Mouse (Mus musculus) cortical plate, adult 2 months (tissue): ENCODE measurements around the gene Fkbp8. TPM values are rescaled to one million over a fixed set of nuclear protein-coding genes. Genes with fewer than 3 reads are reported as not detected.
A peak's percentile ranks its signal among the peaks of the same experiment; 100 is the strongest.

Source experiments
- H3K27ac ChIP-seq: fragments of 200-500 bp; 2 replicates; pipeline ENCODE4 v1.5.1; 2012; ENCODE audit warnings: low read length, control low read depth, inconsistent platforms; ENCODE audit not compliant: insufficient read depth
- H3K4me1 ChIP-seq: fragments of 200-500 bp; 2 replicates; pipeline ENCODE4 v1.6.1; 2011; ENCODE audit warnings: low read length; ENCODE audit not compliant: control insufficient read depth, insufficient read depth
- H3K4me3 ChIP-seq: fragments of 200-500 bp; 2 replicates; pipeline ENCODE4 v1.5.1; 2011; ENCODE audit warnings: mild to moderate bottlenecking, low read length, control low read depth; ENCODE audit not compliant: insufficient read depth
- CTCF ChIP-seq: fragments of 200-500 bp; IDR thresholded peaks from 2 replicates; pipeline ENCODE4 v1.5.1; 2011; ENCODE audit warnings: mild to moderate bottlenecking, control low read depth, low read length; ENCODE audit not compliant: insufficient read depth; ENCODE audit errors: extremely low read depth
- POLR2A ChIP-seq: fragments of 200-500 bp; IDR thresholded peaks from 2 replicates; pipeline ENCODE4 v1.6.1; 2011; ENCODE audit warnings: mild to moderate bottlenecking, low read length, control low read depth; ENCODE audit not compliant: insufficient read depth; ENCODE audit errors: extremely low read depth
- polyA plus RNA-seq: library from polyadenylated mRNA; depleted of rRNA; stranded (reverse); fragments of >200 nt; gene quantifications from 2 replicates; pipeline ENCODE4 v1.2.3, GENCODE M21; 2012

The Fkbp8 gene
- polyA plus RNA-seq, 1 experiment: 592 TPM

DNA sequence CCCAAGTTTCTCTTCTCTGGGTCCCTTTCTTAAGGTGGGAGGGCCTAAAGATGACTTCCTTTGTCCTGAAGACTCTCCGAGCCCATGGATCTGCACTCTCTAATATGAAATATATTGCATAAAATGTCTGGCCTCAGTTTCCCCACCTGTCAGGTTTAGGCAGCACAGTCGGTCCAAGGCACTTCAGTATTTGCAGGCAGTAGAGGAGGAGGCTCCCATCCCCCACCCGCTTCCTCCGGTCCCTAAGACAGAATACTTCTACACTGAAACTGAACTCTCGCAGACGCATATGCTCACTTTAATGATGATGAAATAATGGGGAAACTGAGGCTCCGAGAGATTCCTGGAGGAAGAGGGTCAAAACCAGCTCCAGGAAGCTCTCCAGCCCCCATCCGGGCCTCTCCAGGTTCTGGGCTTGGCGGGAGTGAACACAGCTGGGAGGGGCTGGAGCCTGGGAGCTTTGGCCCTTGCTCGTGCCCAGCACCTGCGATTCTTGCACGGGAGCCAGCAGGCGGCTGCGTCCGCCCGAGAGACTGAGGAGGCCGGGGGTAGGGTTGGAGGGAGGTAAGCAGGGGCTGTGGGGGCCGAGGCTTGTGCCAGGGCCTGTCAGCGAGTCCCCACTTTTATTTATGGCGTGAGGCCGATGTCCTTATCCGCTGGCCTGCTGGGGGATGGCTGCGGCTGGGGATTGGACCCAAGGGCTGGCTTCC is 25.5 kb upstream of the Fkbp8 start:
- Histone ChIP-seq H3K4me1 (no peaks in the 10 kb centered on the region; the same call in 1 of the 2 replicates), H3K4me3 (no peak overlapping the region), H3K27ac (no peak overlapping the region)
- TF ChIP-seq CTCF: no peak
- TF ChIP-seq POLR2A: no peak

DNA sequence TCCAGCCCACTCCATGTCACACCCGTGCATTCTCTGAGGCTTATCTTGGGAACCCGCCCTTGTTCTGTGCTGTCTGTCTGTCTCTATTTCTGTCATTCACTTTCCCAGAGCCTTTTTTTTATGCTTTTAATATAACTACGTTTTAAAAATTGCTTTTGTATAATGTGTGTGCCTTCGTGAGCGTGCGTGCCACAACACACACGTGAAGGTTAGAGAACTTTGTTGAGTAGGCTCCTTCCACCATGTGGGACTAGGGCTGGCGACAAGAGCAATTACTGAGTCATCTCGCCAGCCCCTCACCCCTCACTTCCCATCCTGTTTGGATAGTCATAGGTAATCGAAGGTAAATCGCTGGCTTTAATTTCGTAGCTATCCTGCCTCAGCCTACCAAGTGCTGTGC is 25.0 kb upstream of the Fkbp8 start:
- TF ChIP-seq CTCF: no peak
- Histone ChIP-seq H3K27ac (no peak overlapping the region), H3K4me3 (no peak overlapping the region), H3K4me1 (no peaks in the 10 kb centered on the region; the same call in 1 of the 2 replicates)

DNA sequence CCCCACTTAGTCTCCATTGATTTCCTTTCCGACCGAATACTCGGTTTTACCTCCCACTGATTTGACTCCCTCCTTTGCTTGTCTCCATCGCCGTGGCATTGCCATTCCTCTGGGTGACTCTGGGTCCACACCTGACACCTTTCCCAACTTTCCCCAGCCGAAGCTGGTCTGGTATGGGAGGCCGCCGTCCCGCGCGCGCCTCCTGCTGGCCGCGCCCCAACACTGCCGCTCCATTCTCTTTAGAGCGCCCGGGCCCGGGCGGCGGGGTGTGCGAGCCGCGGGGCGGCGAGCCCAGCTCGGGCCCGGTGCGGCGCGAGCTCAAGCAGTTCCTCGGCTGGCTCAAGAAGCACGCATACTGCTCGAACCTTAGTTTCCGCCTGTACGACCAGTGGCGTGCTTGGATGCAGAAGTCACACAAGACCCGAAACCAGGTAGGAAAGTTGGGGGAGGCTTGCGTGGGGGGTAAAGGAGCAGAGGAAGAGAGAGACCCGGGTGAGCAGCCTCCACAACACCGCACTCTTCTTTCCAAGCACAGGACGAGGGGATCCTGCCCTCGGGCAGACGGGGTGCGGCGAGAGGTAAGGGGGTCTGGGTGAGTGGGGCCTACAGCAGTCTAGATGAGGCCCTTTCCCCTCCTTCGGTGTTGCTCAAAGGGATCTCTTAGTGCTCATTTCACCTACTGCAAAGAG is 24.3 kb upstream of the Fkbp8 start:
- Histone ChIP-seq H3K4me1 (no peaks in the 10 kb centered on the region; the same call in 1 of the 2 replicates), H3K27ac (no peak overlapping the region)
- TF ChIP-seq CTCF (peak; percentile 41; the same call in 1 of the 2 replicates), POLR2A (no peak)

DNA sequence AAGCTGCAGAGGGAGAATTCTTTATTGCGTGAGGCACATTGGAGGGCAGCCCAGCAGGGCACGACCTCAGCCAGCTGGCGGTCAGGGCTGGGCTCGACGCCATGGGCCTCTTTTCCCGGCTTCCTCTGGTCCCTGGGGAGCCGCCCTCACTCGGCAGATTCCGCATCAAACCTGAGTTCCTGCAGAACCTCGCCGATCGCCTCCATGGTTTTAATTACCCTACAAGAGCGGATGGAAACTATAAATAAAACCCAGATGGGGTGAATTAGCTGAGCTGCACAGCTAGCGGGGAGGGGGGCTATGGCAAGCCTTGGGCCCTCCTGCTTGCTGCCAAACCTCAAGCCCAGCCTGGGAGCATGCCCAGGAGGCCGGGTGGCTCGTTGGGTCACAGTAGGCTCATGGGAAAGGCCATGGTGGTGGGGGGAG is 23.2 kb upstream of the Fkbp8 start:
- TF ChIP-seq CTCF: no peak
- no peak for TF ChIP-seq POLR2A
- no peak overlapping the region for H3K4me3 ChIP-seq
- peaks cover 6% of the 10 kb centered on the region for H3K4me1 ChIP-seq
- no peak overlapping the region for H3K27ac ChIP-seq

More for the DNA sequence above, 24.3 kb upstream of the Fkbp8 start:
- no peak overlapping the region for H3K4me3 ChIP-seq

GRCm38 (mm10) chr8:70504851-70505250 is 22.7 kb upstream of the Fkbp8 start:
- TF ChIP-seq CTCF (peak; percentile 77), POLR2A (no peak)

DNA sequence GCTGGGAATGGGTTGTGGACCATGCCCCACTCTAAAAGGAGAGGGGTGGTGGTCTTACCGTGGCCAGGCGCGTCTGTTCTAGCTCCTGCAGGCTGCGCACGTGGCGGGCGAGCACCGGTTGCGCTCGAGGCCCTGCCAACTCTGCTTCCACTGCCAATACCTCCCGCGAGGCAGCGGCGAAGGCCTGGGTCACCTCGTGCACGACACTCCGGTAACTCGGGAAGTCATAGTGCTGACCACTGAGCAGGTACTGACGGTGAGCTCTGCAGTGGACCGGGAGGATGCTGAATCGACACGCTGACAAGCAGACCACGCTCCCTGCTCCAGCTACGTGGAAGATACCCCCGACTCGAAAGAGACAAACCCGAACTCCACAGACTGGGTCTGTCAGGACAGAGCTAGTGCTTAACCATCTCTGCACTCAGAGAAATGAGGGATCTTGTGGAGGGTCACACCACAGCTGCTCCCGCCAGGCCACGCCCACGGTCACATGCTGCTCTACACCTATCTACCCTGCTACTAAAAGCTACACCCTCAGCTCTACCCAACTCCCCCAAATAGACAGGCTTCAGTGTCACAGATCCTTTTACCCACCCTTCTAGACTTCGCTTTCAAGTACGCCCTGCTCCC is 21.7 kb upstream of the Fkbp8 start:
- Histone ChIP-seq H3K4me1 (peaks cover 6% of the 10 kb centered on the region), H3K4me3 (peak overlapping the region; percentile 78), H3K27ac (no peak overlapping the region)
- TF ChIP-seq POLR2A: no peak
- no peak for TF ChIP-seq CTCF

More at GRCm38 (mm10) chr8:70504851-70505250, 22.7 kb upstream of the Fkbp8 start:
- Histone ChIP-seq H3K27ac (no peak overlapping the region), H3K4me1 (peaks cover 6% of the 10 kb centered on the region), H3K4me3 (no peak overlapping the region)

DNA sequence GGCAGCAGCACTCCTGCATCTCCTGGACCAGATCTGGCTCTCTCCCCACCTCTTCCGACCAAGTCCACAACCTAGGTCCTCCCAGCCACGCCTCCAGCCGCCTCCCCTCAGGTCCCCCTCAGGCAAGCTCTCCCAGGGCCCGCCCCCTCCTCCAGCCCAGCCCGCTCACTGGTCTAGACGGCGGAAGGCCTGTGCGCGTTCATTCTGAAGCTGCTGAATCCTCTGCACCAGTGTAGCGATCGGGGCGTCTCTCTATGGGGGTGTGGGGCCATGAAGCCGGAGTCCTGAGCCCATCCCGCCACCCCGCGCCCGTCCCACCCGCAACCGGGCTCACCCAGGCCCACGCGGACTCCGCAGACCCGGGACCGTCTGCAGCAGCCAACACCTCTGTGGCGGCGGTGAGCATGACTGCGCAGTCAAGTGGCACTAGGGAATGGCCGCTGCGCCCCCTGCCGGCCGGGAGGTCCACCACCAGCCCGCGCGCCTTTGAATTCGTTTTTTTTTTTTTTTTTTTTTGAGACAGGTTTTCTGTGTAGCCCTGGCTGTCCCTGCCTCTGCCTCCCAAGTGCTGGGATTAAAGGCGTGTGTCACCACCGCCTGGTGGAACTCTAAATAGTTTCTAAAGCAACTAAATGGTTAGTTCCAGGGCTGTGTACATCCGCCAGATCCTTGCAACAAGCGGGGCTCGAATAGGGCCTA is 21.0 kb upstream of the Fkbp8 start, which contains the start of gene Rex1bd:
Rex1bd (minus strand) TSS at position 425 of the 699 bp plus-strand sequence.
- peak within 1 kb of the TSS; percentile 78 for H3K4me3 ChIP-seq
- peaks cover 6% of the 10 kb centered on the region for H3K4me1 ChIP-seq
- TF ChIP-seq POLR2A (peak; percentile 43), CTCF (peak; percentile 53)
- no peak within 1 kb of the TSS for H3K27ac ChIP-seq

- TF ChIP-seq CTCF: no peak
- no peak for TF ChIP-seq POLR2A
- H3K27ac ChIP-seq: no peak overlapping the region
- H3K4me1 ChIP-seq: peaks cover 6% of the 10 kb centered on the region
- H3K4me3 ChIP-seq: no peak overlapping the region; the same call in 1 of the 2 replicates
These were observed 20.5 kb upstream of the Fkbp8 start for GRCm38 (mm10) chr8:70507027-70507393.

DNA sequence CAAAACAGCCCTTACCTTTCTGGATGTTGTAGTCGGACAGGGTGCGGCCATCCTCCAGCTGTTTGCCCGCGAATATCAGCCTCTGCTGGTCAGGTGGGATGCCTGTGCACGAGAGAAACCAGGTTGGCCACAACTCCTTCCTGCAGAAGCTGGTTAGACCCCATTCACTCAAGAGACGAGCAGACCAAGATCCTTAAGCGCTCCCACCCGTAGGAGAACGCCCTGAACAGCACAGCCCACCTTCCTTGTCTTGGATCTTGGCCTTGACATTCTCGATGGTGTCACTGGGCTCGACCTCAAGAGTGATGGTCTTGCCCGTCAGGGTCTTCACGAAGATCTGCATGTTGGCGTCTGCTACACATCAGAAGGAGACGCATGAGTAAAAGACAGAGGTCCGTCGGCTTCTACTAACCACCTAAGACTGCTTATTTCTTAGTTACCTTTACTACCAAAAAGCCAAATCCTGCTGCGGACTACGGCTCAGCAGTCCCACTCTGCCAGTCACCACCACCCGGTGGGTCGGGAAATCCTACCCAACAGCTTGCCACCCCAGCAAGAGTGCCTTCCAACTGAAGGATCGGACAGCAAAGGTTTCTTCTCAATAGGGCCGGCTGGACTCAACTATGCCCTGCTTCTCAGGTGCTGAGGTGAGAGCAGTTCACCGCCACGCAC is 18.1 kb upstream of the Fkbp8 start:
- no peak overlapping the region for H3K27ac ChIP-seq
- TF ChIP-seq CTCF (no peak), POLR2A (no peak)
- peaks cover 6% of the 10 kb centered on the region for H3K4me1 ChIP-seq
- peak overlapping the region; percentile 58 for H3K4me3 ChIP-seq
